Mouse (Mus musculus) heart, adult 2 months (tissue): Measurements from ENCODE around the gene Otulinl.

ENCODE experiments used
- CTCF ChIP-seq: fragments of 200-600 bp; IDR thresholded peaks from 2 replicates; pipeline ENCODE4 v1.8.1; 2022; ENCODE audit warnings: antibody characterized with exemption, mild to moderate bottlenecking, moderate library complexity
- POLR2A ChIP-seq: fragments of 200-500 bp; IDR thresholded peaks from 2 replicates; pipeline ENCODE4 v1.6.1; 2011; ENCODE audit warnings: mild to moderate bottlenecking, low read depth, low read length, control low read depth; ENCODE audit not compliant: insufficient read depth

DNA sequence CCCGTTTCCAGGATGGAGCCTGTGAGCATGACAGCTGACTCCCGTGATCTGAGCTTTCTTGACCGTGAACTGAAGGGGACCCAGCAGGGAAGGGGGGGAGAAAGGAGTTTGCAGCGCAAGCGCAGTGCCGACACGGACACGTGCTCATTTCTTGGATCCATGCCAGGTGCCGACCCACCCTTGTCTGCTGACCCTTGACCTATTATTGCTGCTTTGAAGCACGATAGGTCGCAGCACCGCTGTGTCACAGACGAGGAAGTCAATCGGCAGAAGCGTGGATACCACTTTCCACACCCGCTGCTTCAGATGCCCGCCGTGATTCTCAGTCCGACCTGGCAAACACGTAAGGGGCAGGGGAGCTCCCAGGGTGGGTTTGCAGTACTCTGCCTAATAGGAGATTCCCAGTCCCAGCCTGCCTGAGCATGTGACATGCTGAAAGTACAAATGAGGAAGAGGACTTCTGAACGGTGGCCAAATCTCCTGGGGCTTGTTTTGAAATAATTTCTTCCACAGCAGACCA lies 15.9 kb downstream of the Otulinl start:
- TF ChIP-seq CTCF = no peak
- no peak for TF ChIP-seq POLR2A
